Mouse (Mus musculus) CH12.LX (cell line): ENCODE data around the gene Sipa1l2. TPM values are rescaled to one million over a fixed set of nuclear protein-coding genes. Genes with fewer than 3 reads are reported as not detected.

Experiments
- DNase-seq: peaks from one replicate; pipeline ENCODE4 v3.0.0-alpha.2; 2013; ENCODE audit errors: extremely low read depth
- H3K27ac ChIP-seq: 2 replicates; pipeline ENCODE4 v1.5.1; 2012; ENCODE audit warnings: low read depth, mild to moderate bottlenecking, control low read depth, moderate library complexity; ENCODE audit not compliant: insufficient read depth
- H3K27me3 ChIP-seq: replicated peaks from 2 replicates; pipeline ENCODE3; 2012; ENCODE audit warnings: inconsistent platforms
- H3K36me3 ChIP-seq, 2 experiments: replicated peaks in 1 of 2; 2 replicates each; pipeline versions ENCODE3 to v1.6.1; 2012; ENCODE audit warnings: inconsistent platforms in 1 of 2, low read length in 1 of 2, mild to moderate bottlenecking in 1 of 2, mixed read lengths in 1 of 2, moderate library complexity in 1 of 2; ENCODE audit not compliant: control insufficient read depth in 1 of 2, insufficient read depth in 1 of 2
- H3K4me1 ChIP-seq, 2 experiments: 2 replicates each; pipeline ENCODE4 v1.6.1; 2012; ENCODE audit warnings: inconsistent platforms in 1 of 2, moderate library complexity in 1 of 2; ENCODE audit not compliant: insufficient read depth in 2 of 2, control insufficient read depth in 1 of 2
- H3K4me2 ChIP-seq: 2 replicates; pipeline ENCODE4 v1.6.1; 2012; ENCODE audit warnings: low read depth, mild to moderate bottlenecking, control low read depth; ENCODE audit not compliant: poor library complexity, insufficient read depth, severe bottlenecking
- H3K4me3 ChIP-seq, 3 experiments: fragments of 150-350 bp in 1 of 3; sonication (generic) in 1 of 3; replicated peaks in 1 of 3; 2 replicates each; pipeline versions ENCODE3 to v1.5.1; 2011 to 2012; ENCODE audit warnings: low read depth in 2 of 3, low read length in 2 of 3, mild to moderate bottlenecking in 2 of 3, moderate library complexity in 2 of 3, control low read depth in 1 of 3, improper control_type of control experiment in 1 of 3, inconsistent platforms in 1 of 3, mixed read lengths in 1 of 3; ENCODE audit not compliant: poor library complexity in 1 of 3
- H3K79me2 ChIP-seq: replicated peaks from 2 replicates; pipeline ENCODE4 v1.6.1; 2012; ENCODE audit warnings: mild to moderate bottlenecking, moderate library complexity; ENCODE audit not compliant: control insufficient read depth, poor library complexity, insufficient read depth, severe bottlenecking; ENCODE audit errors: extremely low read depth
- H3K9ac ChIP-seq: 2 replicates; pipeline ENCODE4 v1.6.1; 2012; ENCODE audit warnings: low read depth, mild to moderate bottlenecking, control low read depth, moderate library complexity; ENCODE audit not compliant: insufficient read depth
- H3K9me3 ChIP-seq: replicated peaks from 2 replicates; pipeline ENCODE3; 2012; ENCODE audit warnings: low read length, inconsistent platforms, mixed read lengths
- CHD1 ChIP-seq: IDR thresholded peaks from 2 replicates; pipeline ENCODE4 v1.6.1; 2012; ENCODE audit warnings: low read depth, low read length, improper control_type of control experiment, inconsistent platforms
- CHD2 ChIP-seq: IDR thresholded peaks from 2 replicates; pipeline ENCODE4 v1.6.1; 2011; ENCODE audit warnings: low read length, improper control_type of control experiment
- CTCF ChIP-seq, 2 experiments: IDR thresholded peaks in 1 of 2; conservative IDR thresholded peaks in 1 of 2; 2 replicates each; pipeline ENCODE4 v1.5.1; 2011 to 2012; ENCODE audit warnings: low read depth in 2 of 2, low read length in 2 of 2, improper control_type of control experiment in 1 of 2, inconsistent platforms in 1 of 2, mild to moderate bottlenecking in 1 of 2, moderate library complexity in 1 of 2
- E2F4 ChIP-seq: IDR thresholded peaks from 2 replicates; pipeline ENCODE4 v1.6.1; 2011; ENCODE audit warnings: low read depth, low read length, improper control_type of control experiment; ENCODE audit not compliant: insufficient replicate concordance
- EP300 ChIP-seq: IDR thresholded peaks from 2 replicates; pipeline ENCODE4 v1.6.1; 2011; ENCODE audit warnings: low read length, improper control_type of control experiment
- ETS1 ChIP-seq: conservative IDR thresholded peaks from 2 replicates; pipeline ENCODE4 v1.6.1; 2012; ENCODE audit warnings: low read depth, mild to moderate bottlenecking, inconsistent platforms, low read length, improper control_type of control experiment, moderate library complexity
- HCFC1 ChIP-seq: IDR thresholded peaks from 2 replicates; pipeline ENCODE4 v1.6.1; 2012; ENCODE audit warnings: low read depth, mild to moderate bottlenecking, inconsistent platforms, low read length, improper control_type of control experiment
- IRF4 ChIP-seq: IDR thresholded peaks from 2 replicates; pipeline ENCODE4 v1.6.1; 2014; ENCODE audit warnings: low read depth, mild to moderate bottlenecking, inconsistent platforms, low read length, improper control_type of control experiment
- JUN ChIP-seq: IDR thresholded peaks from 2 replicates; pipeline ENCODE4 v1.6.1; 2011; ENCODE audit warnings: low read depth, mild to moderate bottlenecking, low read length, improper control_type of control experiment, moderate library complexity; ENCODE audit not compliant: insufficient read depth
- MXI1 ChIP-seq: IDR thresholded peaks from 2 replicates; pipeline ENCODE4 v1.6.1; 2011; ENCODE audit warnings: mild to moderate bottlenecking, low read depth, low read length, improper control_type of control experiment
- NRF1 ChIP-seq: IDR thresholded peaks from 2 replicates; pipeline ENCODE4 v1.6.1; 2014; ENCODE audit warnings: low read depth, mild to moderate bottlenecking, inconsistent platforms, low read length, improper control_type of control experiment, moderate library complexity
- PAX5 ChIP-seq: IDR thresholded peaks from 2 replicates; pipeline ENCODE4 v1.6.1; 2012; ENCODE audit warnings: low read length, inconsistent platforms, mixed read lengths
- RAD21 ChIP-seq: IDR thresholded peaks from 2 replicates; pipeline ENCODE4 v1.6.1; 2011; ENCODE audit warnings: low read depth, mild to moderate bottlenecking, low read length, improper control_type of control experiment, moderate library complexity
- RCOR1 ChIP-seq: conservative IDR thresholded peaks from 2 replicates; pipeline ENCODE4 v1.6.1; 2012; ENCODE audit warnings: low read depth, mild to moderate bottlenecking, inconsistent platforms, low read length, improper control_type of control experiment
- TBP ChIP-seq: conservative IDR thresholded peaks from 2 replicates; pipeline ENCODE4 v1.6.1; 2011; ENCODE audit warnings: low read depth, low read length, improper control_type of control experiment
- TCF12 ChIP-seq: IDR thresholded peaks from 2 replicates; pipeline ENCODE4 v1.6.1; 2014; ENCODE audit warnings: low read depth, mild to moderate bottlenecking, inconsistent platforms, low read length, improper control_type of control experiment
- UBTF ChIP-seq: IDR thresholded peaks from 2 replicates; pipeline ENCODE4 v1.6.1; 2012; ENCODE audit warnings: low read depth, mild to moderate bottlenecking, inconsistent platforms, low read length, improper control_type of control experiment, moderate library complexity
- USF2 ChIP-seq: conservative IDR thresholded peaks from 2 replicates; pipeline ENCODE4 v1.6.1; 2011; ENCODE audit warnings: low read depth, low read length, improper control_type of control experiment
- ZC3H11A ChIP-seq: IDR thresholded peaks from 2 replicates; pipeline ENCODE4 v1.6.1; 2012; ENCODE audit warnings: low read depth, mild to moderate bottlenecking, inconsistent platforms, low read length, improper control_type of control experiment
- ZMIZ1 ChIP-seq: IDR thresholded peaks from 2 replicates; pipeline ENCODE4 v1.6.1; 2012; ENCODE audit warnings: low read depth, mild to moderate bottlenecking, inconsistent platforms, low read length, improper control_type of control experiment
- ZNF384 ChIP-seq: IDR thresholded peaks from 2 replicates; pipeline ENCODE4 v1.6.1; 2012; ENCODE audit warnings: low read depth, low read length, improper control_type of control experiment, inconsistent platforms
- dilution Hi-C: fragments of 300-500 bp; cut with MboI; formaldehyde crosslinking; loops from 2 replicates; pipeline ENCODE4 v1.14.3; 2020; ENCODE audit warnings: low sequenced_read_pairs; ENCODE audit not compliant: extremely low pct_unique_long_range_greater_than_20kb, extremely low pct_ligation_motif_present
- in situ Hi-C: fragments of 300-500 bp; cut with MboI; formaldehyde crosslinking; loops from 3 replicates; pipeline ENCODE4 v1.14.3; 2019; ENCODE audit warnings: low sequenced_read_pairs, low pct_ligation_motif_present, low pct_unique_long_range_greater_than_20kb, mixed read lengths
- polyA plus RNA-seq: library from polyadenylated mRNA; unstranded; fragments of >175 nt; gene quantifications from 2 replicates; pipeline ENCODE4 v1.2.1, GENCODE M21; 2012; ENCODE audit warnings: low read depth; ENCODE audit not compliant: insufficient read length
- total RNA-seq, 2 experiments: library from RNA; depleted of rRNA; stranded (reverse); fragments of 300-350 nt in 1 of 2; fragments of >200 nt in 1 of 2; gene quantifications; 2 replicates each; pipeline ENCODE4 v1.2.3; 2012 to 2014

Sipa1l2 gene
- total and polyA plus RNA-seq, 3 experiments, result 2.0 to 5.6 (median 2.7) TPM

DNA sequence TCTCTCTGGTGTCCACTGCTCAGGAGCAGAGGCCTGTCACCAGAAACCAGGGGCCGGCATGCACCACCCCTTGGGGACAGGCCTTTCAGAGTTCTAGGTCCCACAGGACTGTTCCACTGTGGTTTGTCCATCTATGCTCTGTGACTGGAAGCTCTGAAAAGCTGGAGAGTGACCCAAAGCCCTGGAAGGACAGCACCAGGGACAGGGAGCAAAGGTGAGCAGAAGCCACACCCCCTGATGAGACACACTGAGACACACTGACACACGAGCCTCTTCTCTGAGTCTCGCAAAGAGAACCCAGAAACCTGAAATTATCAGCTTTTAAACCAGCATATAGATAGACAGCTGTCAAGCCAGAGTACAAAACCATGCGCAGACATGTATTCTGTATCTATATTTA, 123.4 kb downstream of the Sipa1l2 start:
- peaks cover 37 to 58% of the 10 kb centered on the region in 2 experiments for H3K36me3 ChIP-seq
- TF ChIP-seq UBTF (no peak), CHD2 (no peak), ZC3H11A (no peak), RCOR1 (no peak), PAX5 (no peak), ZNF384 (no peak), JUN (no peak), ZMIZ1 (no peak), CHD1 (no peak), NRF1 (no peak), RAD21 (no peak), ETS1 (no peak), IRF4 (no peak), MXI1 (no peak), EP300 (no peak), USF2 (no peak), TCF12 (no peak), HCFC1 (no peak)

DNA sequence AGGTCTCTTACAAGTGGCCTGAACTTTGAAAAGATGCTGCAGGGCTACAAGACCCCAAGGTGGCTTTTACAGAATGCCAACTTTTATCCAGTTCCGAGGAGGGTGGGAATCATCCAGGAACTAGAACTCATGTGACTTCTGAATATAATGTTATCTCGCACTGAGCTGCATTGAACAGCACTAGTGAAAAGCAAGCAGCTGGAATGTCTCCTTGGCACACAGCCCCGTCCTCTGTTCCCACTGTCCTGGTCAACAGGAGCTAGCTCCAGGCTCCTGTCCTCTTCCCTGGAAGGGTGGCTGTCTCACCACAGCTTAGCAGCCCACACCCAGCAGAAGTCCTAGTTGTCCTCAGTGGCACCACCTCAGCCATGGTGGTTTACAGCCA, 124.4 kb downstream of the Sipa1l2 start:
- dilution Hi-C loops, result no loop called here
- in situ Hi-C loops, result no loop called here
- no peak overlapping the region for H3K9ac ChIP-seq
- H3K36me3 ChIP-seq, result peaks cover 33 to 57% of the 10 kb centered on the region in 2 experiments
- no peak overlapping the region for H3K27ac ChIP-seq
- no peak overlapping the region for H3K4me2 ChIP-seq
- H3K4me1 ChIP-seq, result peaks cover 2 to 17% of the 10 kb centered on the region in 2 experiments; a peak in 3 of 4 replicates
- DNase-seq, result no peak
- TF ChIP-seq MXI1, result no peak
- TF ChIP-seq CTCF (conservative IDR thresholded peaks at IDR 0.05 in 1 of 2, IDR thresholded peaks at IDR 0.05 in 1 of 2; ENCODE audit: low read depth in 2 of 2, low read length in 2 of 2), result no peak
- no peak for TF ChIP-seq ZMIZ1
- no peak for TF ChIP-seq JUN
- TF ChIP-seq NRF1, result no peak
- no peak for TF ChIP-seq ZC3H11A
- no peak for TF ChIP-seq TBP
- no peak for TF ChIP-seq E2F4
- peaks cover under 1% of the 10 kb centered on the region for H3K9me3 ChIP-seq
- no peaks in the 10 kb centered on the region for H3K27me3 ChIP-seq
- no peaks in the 10 kb centered on the region for H3K79me2 ChIP-seq
- H3K4me3 ChIP-seq, result no peak overlapping the region

More for the DNA sequence above, 123.4 kb downstream of the Sipa1l2 start:
- no peak overlapping the region for H3K4me2 ChIP-seq
- H3K27me3 ChIP-seq, result no peaks in the 10 kb centered on the region
- H3K9ac ChIP-seq, result no peak overlapping the region
- H3K4me3 ChIP-seq, result no peak overlapping the region
- dilution Hi-C loops, result no loop called here
- H3K27ac ChIP-seq, result no peak overlapping the region
- no peaks in the 10 kb centered on the region for H3K79me2 ChIP-seq
- H3K4me1 ChIP-seq, result peaks cover 2 to 17% of the 10 kb centered on the region in 2 experiments; a peak in 3 of 4 replicates
- no peaks in the 10 kb centered on the region for H3K9me3 ChIP-seq
- in situ Hi-C loops, result no loop called here
- no peak for DNase-seq
